Mouse (Mus musculus) hindbrain, postnatal 0 days (tissue): ENCODE measurements around the gene Pter. TPM values are rescaled to one million over a fixed set of nuclear protein-coding genes. Genes with fewer than 3 reads are reported as not detected.

Experiments used
- ATAC-seq: fragments of 200-750 bp; cut with Nextera tagmentation; 2 replicates; pipeline ENCODE4 v1.8.0; 2017; ENCODE audit warnings: mild to moderate bottlenecking, moderate TSS enrichment, moderate library complexity
- DNase-seq: peaks from one replicate; pipeline ENCODE4 v3.0.0-alpha.2; 2015; ENCODE audit warnings: low spot score
- H3K27ac ChIP-seq: fragments of 300-500 bp; sonication (generic); 2 replicates; pipeline ENCODE4 v1.5.1; 2014; ENCODE audit warnings: mild to moderate bottlenecking
- H3K27me3 ChIP-seq: fragments of 300-500 bp; sonication (generic); 2 replicates; pipeline ENCODE4 v1.6.1; 2014; ENCODE audit warnings: low read length, mixed read lengths; ENCODE audit not compliant: insufficient read depth
- H3K36me3 ChIP-seq: fragments of 300-500 bp; sonication (generic); 2 replicates; pipeline ENCODE4 v1.6.1; 2014; ENCODE audit warnings: low read length, mixed read lengths; ENCODE audit not compliant: insufficient read depth
- H3K4me1 ChIP-seq: fragments of 300-500 bp; sonication (generic); 2 replicates; pipeline ENCODE4 v1.6.1; 2014; ENCODE audit warnings: antibody characterized with exemption, low read length, mixed read lengths; ENCODE audit not compliant: insufficient read depth
- H3K4me2 ChIP-seq: fragments of 300-500 bp; sonication (generic); 2 replicates; pipeline ENCODE4 v1.6.1; 2014; ENCODE audit warnings: low read depth, mild to moderate bottlenecking, low read length, moderate library complexity, mixed read lengths
- H3K4me3 ChIP-seq: fragments of 300-500 bp; sonication (generic); 2 replicates; pipeline ENCODE4 v1.5.1; 2014; ENCODE audit warnings: low read length
- H3K9ac ChIP-seq: fragments of 300-500 bp; sonication (generic); replicated peaks from 2 replicates; pipeline ENCODE4 v1.6.1; 2014; ENCODE audit warnings: mild to moderate bottlenecking, low read length, moderate library complexity, mixed read lengths
- H3K9me3 ChIP-seq: fragments of 300-500 bp; sonication (generic); 2 replicates; pipeline ENCODE4 v1.6.1; 2016; ENCODE audit warnings: low read length, mixed read lengths
- CTCF ChIP-seq: IDR thresholded peaks from 2 replicates; pipeline ENCODE4 v1.5.1; 2016; ENCODE audit warnings: antibody characterized with exemption, control low read depth, low read depth
- WGBS: fragments of 180-500 bp; shearing (Covaris S2); extraction: QIAGEN DNeasy Blood & Tissue Kit; methylation state at CpG from one replicate; pipeline ENCODE4 v1.1.7; 2014; 5-methylcytosine and 5-hydroxymethylcytosine counted together
- polyA plus RNA-seq: library from polyadenylated mRNA; unstranded; fragments of >200 nt; fragmentation: Nextera tagmentation; extraction: Ambion mirVana; gene quantifications from 2 replicates; pipeline ENCODE4 v1.2.1, GENCODE M21; 2015
- total RNA-seq: library from RNA; depleted of rRNA; stranded (reverse); fragments of >200 nt; gene quantifications from 2 replicates; pipeline ENCODE4 v1.2.3, GENCODE M21; 2014; rRNA removed

The Pter gene
- total and polyA plus RNA-seq, 2 experiments from 2014 or later, result 9.1 to 19.6 TPM

DNA sequence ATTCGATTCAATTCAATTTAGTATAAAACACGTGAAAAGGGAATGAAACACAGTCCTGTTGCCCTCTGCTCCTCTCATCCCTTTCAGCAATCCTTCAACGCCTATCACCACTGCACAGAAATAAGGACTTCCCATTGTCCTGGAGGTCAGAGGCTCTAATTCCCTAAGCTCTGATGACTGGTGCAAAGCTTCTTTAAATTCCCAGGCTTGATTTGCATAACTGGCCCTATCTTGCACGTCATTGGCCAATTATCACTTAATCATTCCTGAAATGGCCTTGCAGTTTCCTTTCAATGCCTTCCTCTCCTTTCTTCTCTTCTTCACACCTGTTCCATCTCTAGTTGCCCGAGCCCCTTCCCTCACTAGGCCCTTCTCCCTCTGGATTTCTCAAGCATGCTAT lies 94.5 kb downstream of the Pter start:
- Histone ChIP-seq H3K4me3 (no peak overlapping the region), H3K4me1 (no peaks in the 10 kb centered on the region), H3K9ac (no peak overlapping the region), H3K9me3 (no peaks in the 10 kb centered on the region), H3K36me3 (no peaks in the 10 kb centered on the region), H3K27ac (no peak overlapping the region), H3K4me2 (no peak overlapping the region), H3K27me3 (no peaks in the 10 kb centered on the region)
- DNase-seq (no peak), ATAC-seq (no peak)
- 36% methylated on average over 5 of the region's 5 CpGs for WGBS
- no peak for TF ChIP-seq CTCF

DNA sequence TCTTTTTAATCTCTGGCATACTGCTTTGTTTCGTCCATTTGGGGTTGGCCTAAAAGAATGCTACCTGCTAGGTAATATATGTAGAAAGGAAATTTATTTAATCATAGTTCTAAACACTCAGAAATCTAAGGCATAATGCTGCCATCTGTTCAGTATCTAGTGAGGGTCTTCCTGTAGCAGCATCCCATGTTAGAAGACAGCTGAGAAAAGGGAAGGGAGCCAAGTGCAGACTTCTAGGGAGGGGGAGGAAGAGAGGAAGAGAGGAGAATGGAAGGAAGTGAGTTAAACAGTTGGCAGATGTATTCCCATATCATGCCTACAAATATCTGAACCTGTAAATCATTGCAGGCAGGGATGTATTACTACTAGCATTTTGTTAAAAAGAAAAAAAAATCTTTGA lies 95.0 kb downstream of the Pter start:
- H3K9ac ChIP-seq, result no peak overlapping the region
- WGBS, result 70% methylated on average over 1 of the region's 1 CpGs
- ATAC-seq, result no peak

DNA sequence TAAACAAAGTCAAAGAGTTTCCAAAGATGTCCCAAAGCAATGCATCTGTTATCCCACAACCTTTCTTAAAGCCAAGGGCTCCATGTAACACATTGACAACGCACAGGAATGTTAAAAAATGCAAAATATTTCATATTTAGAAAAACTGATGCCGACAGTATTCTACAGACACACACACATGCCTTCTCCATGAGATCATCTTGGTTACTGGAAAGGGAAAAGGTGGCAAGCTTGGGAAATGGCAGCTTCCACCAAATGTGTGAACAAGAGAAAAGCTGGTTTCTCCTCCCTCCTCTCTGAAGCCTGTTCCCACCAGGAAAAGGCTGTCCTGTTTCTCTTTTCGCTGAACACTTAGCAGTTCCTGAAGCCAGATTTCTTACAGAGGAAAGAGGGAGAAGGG lies 114.9 kb downstream of the Pter start:
- no peak for ATAC-seq
- Histone ChIP-seq H3K27me3 (no peaks in the 10 kb centered on the region), H3K9ac (no peak overlapping the region), H3K4me1 (no peaks in the 10 kb centered on the region), H3K4me2 (no peak overlapping the region), H3K9me3 (no peaks in the 10 kb centered on the region), H3K27ac (no peak overlapping the region), H3K36me3 (no peaks in the 10 kb centered on the region), H3K4me3 (no peak overlapping the region)
- TF ChIP-seq CTCF, result no peak
- DNase-seq, result no peak
- WGBS, result 77% methylated on average over 3 of the region's 3 CpGs

More for the DNA sequence above, 95.0 kb downstream of the Pter start:
- Histone ChIP-seq H3K27ac (no peak overlapping the region), H3K36me3 (no peaks in the 10 kb centered on the region), H3K4me1 (no peaks in the 10 kb centered on the region), H3K4me2 (no peak overlapping the region), H3K27me3 (no peaks in the 10 kb centered on the region), H3K9me3 (no peaks in the 10 kb centered on the region), H3K4me3 (no peak overlapping the region)
- DNase-seq, result peak; percentile 10
- no peak for TF ChIP-seq CTCF

DNA sequence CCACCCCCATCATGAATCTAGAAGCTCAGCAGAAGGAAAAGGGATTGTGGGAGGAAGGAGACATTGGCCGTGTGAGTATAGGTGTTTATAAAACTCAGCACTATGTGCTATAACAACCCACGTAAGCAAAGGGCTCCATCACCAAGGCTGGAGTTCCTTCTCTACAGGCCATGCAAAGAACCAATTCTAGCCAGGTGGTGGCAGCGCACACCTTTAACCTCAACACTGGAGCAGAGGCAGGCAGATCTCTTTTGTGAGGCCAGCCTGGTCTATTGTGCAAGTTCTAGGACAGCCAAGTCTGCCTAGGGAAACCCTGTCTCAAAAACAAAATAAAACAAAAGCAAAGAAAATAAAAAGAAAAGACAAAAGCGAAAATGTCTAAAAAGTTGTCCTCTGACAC lies 115.9 kb downstream of the Pter start:
- H3K4me3 ChIP-seq, result no peak overlapping the region
- no peaks in the 10 kb centered on the region for H3K9me3 ChIP-seq
- H3K27me3 ChIP-seq, result no peaks in the 10 kb centered on the region
- no peak overlapping the region for H3K27ac ChIP-seq
- H3K4me1 ChIP-seq, result no peaks in the 10 kb centered on the region
- H3K36me3 ChIP-seq, result no peaks in the 10 kb centered on the region
- WGBS, result 98% methylated on average over 4 of the region's 4 CpGs
- no peak overlapping the region for H3K9ac ChIP-seq
- DNase-seq (no peak), ATAC-seq (no peak)
- no peak overlapping the region for H3K4me2 ChIP-seq
- TF ChIP-seq CTCF, result no peak

DNA sequence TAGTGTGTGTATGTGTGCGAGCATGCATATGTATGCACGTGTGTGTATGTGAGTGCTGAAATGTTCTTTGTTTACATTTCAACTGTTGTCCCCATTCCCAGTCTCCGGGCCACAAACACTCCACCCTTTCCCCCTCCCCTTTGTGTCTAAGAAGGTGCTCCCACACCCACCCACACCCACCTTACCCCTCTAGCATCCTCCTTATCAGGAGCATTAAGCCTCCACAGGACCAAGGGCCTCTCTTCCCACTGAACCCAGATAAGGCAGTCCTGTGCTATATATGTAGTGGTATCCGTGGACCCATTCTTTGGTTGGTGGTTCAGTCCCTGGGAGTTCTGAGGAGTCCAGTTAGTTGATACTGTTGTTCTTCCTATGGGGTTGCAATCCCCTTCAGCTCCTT lies 120.7 kb downstream of the Pter start:
- 91% methylated on average over 4 of the region's 4 CpGs for WGBS
- no peak for DNase-seq
- Histone ChIP-seq H3K9me3 (no peaks in the 10 kb centered on the region), H3K36me3 (no peaks in the 10 kb centered on the region), H3K4me1 (no peaks in the 10 kb centered on the region), H3K27ac (no peak overlapping the region), H3K4me2 (no peak overlapping the region), H3K4me3 (no peak overlapping the region), H3K9ac (no peak overlapping the region), H3K27me3 (no peaks in the 10 kb centered on the region)
- ATAC-seq, result no peak
- no peak for TF ChIP-seq CTCF

DNA sequence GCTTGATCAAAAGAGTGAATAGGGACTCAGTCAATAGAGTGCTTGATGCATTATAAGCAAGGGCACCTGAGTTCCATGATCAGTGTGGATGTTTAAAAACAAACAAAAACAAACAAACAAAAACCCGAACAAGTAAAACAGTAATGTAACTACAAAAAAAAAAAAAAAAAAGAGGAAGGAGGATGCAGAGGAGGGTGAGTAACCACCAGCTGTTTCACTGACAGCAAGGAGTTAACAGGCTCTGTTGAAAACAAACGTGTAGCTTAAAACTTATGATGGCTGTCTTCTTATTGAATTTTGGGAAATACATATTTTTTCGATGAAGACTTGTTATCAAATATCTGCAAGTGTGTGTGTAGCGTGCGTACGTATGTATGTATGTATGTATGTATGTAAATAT lies 124.8 kb downstream of the Pter start:
- no peak for TF ChIP-seq CTCF
- no peaks in the 10 kb centered on the region for H3K27me3 ChIP-seq
- no peaks in the 10 kb centered on the region for H3K36me3 ChIP-seq
- H3K9me3 ChIP-seq, result no peaks in the 10 kb centered on the region
- DNase-seq, result no peak
- H3K4me1 ChIP-seq, result no peaks in the 10 kb centered on the region
- no peak overlapping the region for H3K27ac ChIP-seq
- H3K4me3 ChIP-seq, result no peak overlapping the region
- H3K9ac ChIP-seq, result no peak overlapping the region
- ATAC-seq, result no peak
- H3K4me2 ChIP-seq, result no peak overlapping the region
- 88% methylated on average over 6 of the region's 6 CpGs for WGBS

Other genes with a start within 250 kb of the Pter start
- gene C1ql3, start 87.8 kb downstream of the Pter start, total RNA-seq, result 23.0 and 27.7 TPM in 2 replicates
- gene C1ql3, start 87.8 kb downstream of the Pter start, polyA plus RNA-seq, result 7.5 and 8.2 TPM in 2 replicates